22 mouse cellular contexts compared by ENCODE assay signal in the genomic region with DNA sequence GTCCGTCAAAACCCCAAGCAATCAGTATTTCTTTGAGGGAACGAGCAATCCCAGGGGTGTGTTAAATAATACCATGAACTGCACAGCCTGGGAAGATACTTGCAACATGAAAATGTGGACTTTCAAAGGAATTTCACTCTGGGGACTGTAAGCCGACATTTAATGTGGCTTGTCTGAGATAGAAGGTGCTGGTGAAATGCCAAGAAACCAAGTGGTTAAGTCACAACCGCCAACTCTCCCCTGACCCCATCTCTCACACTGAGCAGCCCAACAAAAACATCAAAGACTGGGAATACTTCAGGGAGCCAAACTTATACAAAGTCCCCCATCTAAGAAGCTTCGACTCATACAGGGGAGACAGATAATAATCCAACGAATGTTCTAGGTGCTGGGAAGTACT.
"Had no signal": no experiment of that assay in that cellular context is flagged by ENCODE, and none has a peak within 500 bp of the region (broad histone marks: within the 10 kb centered on the region; RNA-seq: fewer than 3 reads in every experiment).

No protein-coding gene starts in this region.

- H3K4me1 ChIP-seq: heart, embryonic 12.5 days; hindbrain, embryonic 12.5 days; intestine, embryonic 15.5 days; kidney, embryonic 15.5 days; limb, embryonic 10.5 days; limb, embryonic 12.5 days; liver, embryonic 12.5 days had no signal

- H3K9ac ChIP-seq: heart, embryonic 12.5 days; hindbrain, embryonic 12.5 days; hindbrain, embryonic 14.5 days; intestine, embryonic 15.5 days; kidney, embryonic 15.5 days; limb, embryonic 12.5 days; liver, embryonic 12.5 days had no signal

- H3K9me3 ChIP-seq: heart, embryonic 10.5 days; heart, embryonic 12.5 days; hindbrain, embryonic 10.5 days; hindbrain, embryonic 12.5 days; intestine, embryonic 15.5 days; kidney, embryonic 15.5 days; limb, embryonic 10.5 days; limb, embryonic 12.5 days; liver, embryonic 12.5 days had no signal

- H3K27ac ChIP-seq: gastrocnemius, adult 2 months; heart, embryonic 10.5 days; hindbrain, embryonic 10.5 days; hindbrain, embryonic 12.5 days; hindbrain, embryonic 14.5 days; intestine, embryonic 15.5 days; kidney, embryonic 15.5 days; layer of hippocampus, adult 2 months; left cerebral cortex, adult 2 months; limb, embryonic 10.5 days; limb, embryonic 12.5 days; liver, embryonic 12.5 days had no signal

- H3K4me3 ChIP-seq: gastrocnemius, adult 2 months; heart, embryonic 10.5 days; heart, embryonic 12.5 days; hindbrain, embryonic 10.5 days; hindbrain, embryonic 12.5 days; intestine, embryonic 15.5 days; kidney, embryonic 15.5 days; layer of hippocampus, adult 2 months; left cerebral cortex, adult 2 months; limb, embryonic 10.5 days; limb, embryonic 12.5 days; liver, embryonic 12.5 days had no signal

- ATAC-seq: hindbrain, embryonic 16.5 days; inflammation-experienced regulatory T-cells, adult 6 months; intestine, embryonic 15.5 days; liver, embryonic 12.5 days had no signal

- DNase-seq: gastrocnemius, adult 2 months; gastrocnemius, postnatal 10 days; gastrocnemius, postnatal 25 days; heart, postnatal 10 days; heart, postnatal 4 days; kidney, postnatal 10 days; kidney, postnatal 25 days; kidney, postnatal 4 days had no signal

- H3K4me2 ChIP-seq: heart, embryonic 12.5 days; hindbrain, embryonic 12.5 days; hindbrain, embryonic 14.5 days; intestine, embryonic 15.5 days; kidney, embryonic 15.5 days; limb, embryonic 12.5 days; liver, embryonic 12.5 days had no signal

- H3K36me3 ChIP-seq: heart, embryonic 10.5 days; heart, embryonic 12.5 days; hindbrain, embryonic 10.5 days; hindbrain, embryonic 12.5 days; intestine, embryonic 15.5 days; kidney, embryonic 15.5 days; limb, embryonic 10.5 days; limb, embryonic 12.5 days; liver, embryonic 12.5 days had no signal

- H3K27me3 ChIP-seq: heart, embryonic 12.5 days; hindbrain, embryonic 12.5 days; intestine, embryonic 15.5 days; kidney, embryonic 15.5 days; limb, embryonic 12.5 days; liver, embryonic 12.5 days had no signal
